Mouse (Mus musculus) heart, postnatal 4 days (tissue): ENCODE data around the gene Echdc1. TPM values are rescaled to one million over a fixed set of nuclear protein-coding genes. Genes with fewer than 3 reads are reported as not detected.

Experiments
- total RNA-seq, 2 experiments: library from RNA; stranded (reverse); gene quantifications; 2 replicates each; pipeline ENCODE4 v1.2.3; 2021

Echdc1 gene
- total RNA-seq, 2 experiments from 2014 or later: 25.4 to 26.6 TPM

Other genes starting within 250 kb of the Echdc1 start
- under 1 TPM in 1 of 2 experiments, not detected in 1; 0.25 TPM for gene Soga3, start 169.3 kb upstream of the Echdc1 start, total RNA-seq
- gene Gm49353, start 114.2 kb upstream of the Echdc1 start, total RNA-seq: not detected
- under 1 TPM in 1 of 2 experiments, not detected in 1; 0.09 TPM for gene 9330159F19Rik, start 101.6 kb upstream of the Echdc1 start, total RNA-seq
- gene Rnf146, start 49.3 kb downstream of the Echdc1 start, total RNA-seq: 10 to 100 TPM; 46.2 to 54.7 TPM
- under 1 TPM; 0.43 to 0.60 TPM for gene Rspo3, start 222.7 kb downstream of the Echdc1 start, total RNA-seq